Mouse (Mus musculus): ENCODE measurements around the gene Gm8127. TPM values are rescaled to one million over a fixed set of nuclear protein-coding genes. Genes with fewer than 3 reads are reported as not detected.
"Not testable (repeated sequence)": the region's sequence is repeated elsewhere in the genome, so short reads cannot be mapped to it uniquely, and the experiment has no call there.

Gene Gm8127
- not detected in 2 replicates for polyA plus RNA-seq (2014; fragmentation: Nextera tagmentation; extraction: Ambion mirVana)

DNA sequence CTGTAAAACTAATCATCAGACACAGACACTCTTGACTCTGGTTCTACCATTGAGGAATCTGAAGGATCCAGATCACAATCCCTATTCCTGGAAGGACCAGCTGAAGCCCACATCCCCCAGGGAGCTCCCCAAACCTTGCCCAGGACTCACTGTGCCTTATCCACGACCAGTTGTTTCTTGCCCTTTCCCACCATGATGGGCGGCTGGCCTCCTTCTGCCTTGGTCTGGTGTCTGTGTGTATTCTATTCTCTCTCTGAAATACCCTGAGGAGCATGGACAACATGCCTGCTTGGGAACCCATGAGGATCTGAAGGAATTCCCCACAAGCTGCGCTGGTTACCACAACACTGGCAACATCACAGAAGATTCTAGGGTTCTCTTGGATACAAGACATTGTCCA is at the start of gene Gm8127:
TSS of gene Gm8127 (minus strand) at position 330 of the 400 bp plus-strand sequence.
- H3K27me3 ChIP-seq (replicated peaks; ENCODE audit: control insufficient read depth, insufficient read depth, low read length); DNase-seq (ENCODE audit: low spot score); H3K4me1 ChIP-seq (ENCODE audit: control insufficient read depth, insufficient read depth, low read length); H3K4me3 ChIP-seq (ENCODE audit: low read depth, low read length); ATAC-seq (ENCODE audit: low read depth); H3K9ac ChIP-seq (ENCODE audit: low read depth, low read length); H3K4me2 ChIP-seq (ENCODE audit: low read depth, low read length); H3K27ac ChIP-seq (replicated peaks; ENCODE audit: low read depth, low read length); H3K9me3 ChIP-seq (ENCODE audit: control insufficient read depth, low read length); H3K36me3 ChIP-seq (ENCODE audit: control insufficient read depth, insufficient read depth, low read length): not testable (repeated sequence)
- WGBS = 77% methylated on average over 3 of the region's 3 CpGs

- not testable (repeated sequence) for H3K4me1 ChIP-seq (ENCODE audit: control insufficient read depth, insufficient read depth, low read length); H3K4me3 ChIP-seq (ENCODE audit: low read depth, low read length); H3K27me3 ChIP-seq (replicated peaks; ENCODE audit: control insufficient read depth, insufficient read depth, low read length); H3K9ac ChIP-seq (ENCODE audit: low read depth, low read length); ATAC-seq (ENCODE audit: low read depth); DNase-seq (ENCODE audit: low spot score); H3K4me2 ChIP-seq (ENCODE audit: low read depth, low read length); H3K36me3 ChIP-seq (ENCODE audit: control insufficient read depth, insufficient read depth, low read length); H3K27ac ChIP-seq (replicated peaks; ENCODE audit: low read depth, low read length); H3K9me3 ChIP-seq (ENCODE audit: control insufficient read depth, low read length)
- WGBS = 56% methylated on average over 1 of the region's 1 CpGs
Measured at GRCm38 (mm10) chr14:43337646-43338045, 44.0 kb upstream of the Gm8127 start.

GRCm38 (mm10) chr14:43331362-43331880 is 37.8 kb upstream of the Gm8127 start:
- ATAC-seq (ENCODE audit: low read depth); H3K27me3 ChIP-seq (replicated peaks; ENCODE audit: control insufficient read depth, insufficient read depth, low read length); H3K27ac ChIP-seq (replicated peaks; ENCODE audit: low read depth, low read length); H3K36me3 ChIP-seq (ENCODE audit: control insufficient read depth, insufficient read depth, low read length); H3K9me3 ChIP-seq (ENCODE audit: control insufficient read depth, low read length); H3K4me1 ChIP-seq (ENCODE audit: control insufficient read depth, insufficient read depth, low read length); H3K4me3 ChIP-seq (ENCODE audit: low read depth, low read length); H3K9ac ChIP-seq (ENCODE audit: low read depth, low read length); DNase-seq (ENCODE audit: low spot score); H3K4me2 ChIP-seq (ENCODE audit: low read depth, low read length): not testable (repeated sequence)
- 90% methylated on average over 9 of the region's 11 CpGs for WGBS

DNA sequence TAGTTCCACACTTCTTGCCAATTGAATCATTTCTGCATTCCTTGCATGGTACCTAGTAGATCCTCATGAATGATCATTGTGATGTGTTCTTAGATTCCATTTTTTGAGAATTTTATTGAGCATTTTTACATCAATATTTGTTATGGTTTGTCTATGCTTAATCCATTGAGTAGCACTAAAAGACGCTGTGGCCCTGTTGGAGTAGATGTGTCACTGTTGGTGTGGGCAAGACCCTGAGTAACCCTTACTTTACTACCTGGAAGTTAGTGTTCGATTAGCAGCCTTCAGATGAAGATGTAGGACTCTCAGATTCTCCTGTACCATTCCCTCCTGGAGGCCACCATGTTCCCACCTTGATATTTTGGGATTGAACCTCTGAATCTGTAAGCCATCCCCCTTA is 35.0 kb upstream of the Gm8127 start:
- not testable (repeated sequence) for H3K9me3 ChIP-seq (ENCODE audit: control insufficient read depth, low read length); H3K9ac ChIP-seq (ENCODE audit: low read depth, low read length); H3K36me3 ChIP-seq (ENCODE audit: control insufficient read depth, insufficient read depth, low read length); H3K4me3 ChIP-seq (ENCODE audit: low read depth, low read length); H3K27ac ChIP-seq (replicated peaks; ENCODE audit: low read depth, low read length); ATAC-seq (ENCODE audit: low read depth); H3K4me2 ChIP-seq (ENCODE audit: low read depth, low read length); DNase-seq (ENCODE audit: low spot score); H3K4me1 ChIP-seq (ENCODE audit: control insufficient read depth, insufficient read depth, low read length); H3K27me3 ChIP-seq (replicated peaks; ENCODE audit: control insufficient read depth, insufficient read depth, low read length)
- WGBS = 70% methylated on average over 2 of the region's 2 CpGs

DNA sequence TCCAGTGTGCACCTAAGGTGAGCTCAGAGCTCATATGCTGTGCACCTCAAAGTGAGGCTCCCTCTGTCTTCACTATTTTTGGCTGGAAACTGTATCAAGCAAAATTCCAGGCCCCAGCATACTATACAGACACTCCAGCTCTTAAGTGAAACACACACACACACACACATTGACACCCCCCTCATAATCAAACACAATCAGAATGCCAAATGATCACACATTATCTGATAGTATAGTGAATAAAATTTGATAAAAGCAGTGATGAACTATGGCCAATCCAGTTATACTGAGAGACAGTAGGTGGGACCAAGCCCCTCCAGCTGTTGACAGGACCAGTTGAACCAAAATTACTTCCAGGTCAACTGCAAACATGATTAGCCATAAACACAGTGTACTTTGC is 25.9 kb upstream of the Gm8127 start:
- H3K4me1 ChIP-seq (ENCODE audit: control insufficient read depth, insufficient read depth, low read length); H3K27me3 ChIP-seq (replicated peaks; ENCODE audit: control insufficient read depth, insufficient read depth, low read length); H3K9me3 ChIP-seq (ENCODE audit: control insufficient read depth, low read length); H3K36me3 ChIP-seq (ENCODE audit: control insufficient read depth, insufficient read depth, low read length); DNase-seq (ENCODE audit: low spot score); ATAC-seq (ENCODE audit: low read depth); H3K4me3 ChIP-seq (ENCODE audit: low read depth, low read length); H3K9ac ChIP-seq (ENCODE audit: low read depth, low read length); H3K27ac ChIP-seq (replicated peaks; ENCODE audit: low read depth, low read length); H3K4me2 ChIP-seq (ENCODE audit: low read depth, low read length): not testable (repeated sequence)

DNA sequence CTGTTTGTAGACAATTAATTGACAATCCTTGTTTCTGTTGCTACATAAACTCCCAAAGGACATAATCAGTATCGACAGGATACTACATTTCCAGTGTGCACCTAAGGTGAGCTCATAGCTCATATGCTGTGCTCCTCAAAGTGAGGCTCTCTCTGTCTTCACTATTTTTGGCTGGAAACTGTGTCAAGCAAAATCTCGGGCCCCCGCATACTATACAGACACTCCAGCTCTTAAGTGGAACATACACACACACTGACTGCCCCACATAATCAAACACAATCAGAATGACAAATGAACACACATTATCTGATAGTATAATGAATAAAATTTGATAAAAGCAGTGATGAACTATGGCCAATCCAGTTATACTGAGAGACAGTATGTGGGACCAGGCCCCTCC is 15.0 kb downstream of the Gm8127 start:
- not testable (repeated sequence) for H3K27ac ChIP-seq (replicated peaks; ENCODE audit: low read depth, low read length); DNase-seq (ENCODE audit: low spot score); H3K4me1 ChIP-seq (ENCODE audit: control insufficient read depth, insufficient read depth, low read length); H3K4me3 ChIP-seq (ENCODE audit: low read depth, low read length); H3K9me3 ChIP-seq (ENCODE audit: control insufficient read depth, low read length); H3K9ac ChIP-seq (ENCODE audit: low read depth, low read length); H3K4me2 ChIP-seq (ENCODE audit: low read depth, low read length); H3K36me3 ChIP-seq (ENCODE audit: control insufficient read depth, insufficient read depth, low read length); H3K27me3 ChIP-seq (replicated peaks; ENCODE audit: control insufficient read depth, insufficient read depth, low read length); ATAC-seq (ENCODE audit: low read depth)
- WGBS = 86% methylated on average over 3 of the region's 3 CpGs

DNA sequence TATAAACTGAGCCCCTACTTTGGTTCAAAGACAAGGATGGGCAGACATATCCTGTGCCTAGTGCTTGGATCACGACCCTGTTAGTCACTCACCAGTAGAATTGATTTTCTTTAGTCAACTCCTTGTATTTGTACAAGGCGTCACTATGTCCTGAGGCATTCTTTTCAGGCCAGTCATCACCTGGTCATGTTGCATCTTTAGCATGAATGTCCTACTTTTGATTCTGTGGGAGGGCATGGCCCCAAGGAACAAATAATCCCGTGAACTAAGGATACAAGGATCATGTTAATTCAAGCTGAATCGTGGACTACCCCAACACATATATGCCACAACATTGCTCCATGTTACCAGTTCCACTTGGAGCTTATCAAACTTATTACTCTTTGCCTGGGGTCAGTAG is 15.5 kb downstream of the Gm8127 start:
- not testable (repeated sequence) for ATAC-seq (ENCODE audit: low read depth); DNase-seq (ENCODE audit: low spot score); H3K27ac ChIP-seq (replicated peaks; ENCODE audit: low read depth, low read length); H3K36me3 ChIP-seq (ENCODE audit: control insufficient read depth, insufficient read depth, low read length); H3K4me1 ChIP-seq (ENCODE audit: control insufficient read depth, insufficient read depth, low read length); H3K4me3 ChIP-seq (ENCODE audit: low read depth, low read length); H3K9ac ChIP-seq (ENCODE audit: low read depth, low read length); H3K27me3 ChIP-seq (replicated peaks; ENCODE audit: control insufficient read depth, insufficient read depth, low read length); H3K4me2 ChIP-seq (ENCODE audit: low read depth, low read length); H3K9me3 ChIP-seq (ENCODE audit: control insufficient read depth, low read length)
- WGBS = 51% methylated on average over 4 of the region's 4 CpGs

GRCm38 (mm10) chr14:43277468-43277867 is 16.2 kb downstream of the Gm8127 start:
- not testable (repeated sequence) for H3K9ac ChIP-seq (ENCODE audit: low read depth, low read length); DNase-seq (ENCODE audit: low spot score); H3K36me3 ChIP-seq (ENCODE audit: control insufficient read depth, insufficient read depth, low read length); H3K4me2 ChIP-seq (ENCODE audit: low read depth, low read length); H3K4me3 ChIP-seq (ENCODE audit: low read depth, low read length); H3K27ac ChIP-seq (replicated peaks; ENCODE audit: low read depth, low read length); ATAC-seq (ENCODE audit: low read depth); H3K9me3 ChIP-seq (ENCODE audit: control insufficient read depth, low read length); H3K27me3 ChIP-seq (replicated peaks; ENCODE audit: control insufficient read depth, insufficient read depth, low read length); H3K4me1 ChIP-seq (ENCODE audit: control insufficient read depth, insufficient read depth, low read length)
- WGBS = 70% methylated on average over 2 of the region's 2 CpGs

DNA sequence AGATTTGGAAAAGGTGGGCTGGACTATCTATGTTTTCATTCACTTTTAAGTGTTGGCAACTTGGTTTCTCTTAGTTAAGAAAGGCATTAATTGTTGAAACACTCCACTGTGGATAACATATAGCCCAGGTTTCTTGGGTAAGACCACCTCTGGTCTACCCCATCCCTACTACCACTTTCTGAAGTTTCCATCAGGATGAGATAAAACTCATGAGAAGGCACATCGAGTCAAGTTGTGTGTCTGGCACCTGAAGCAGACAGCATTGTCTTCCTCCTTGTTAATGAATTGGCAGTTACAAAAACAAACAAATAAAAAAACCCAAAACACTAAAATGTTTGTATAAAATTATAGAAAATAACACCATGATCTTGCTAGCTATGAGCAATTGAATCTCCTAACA is 17.9 kb downstream of the Gm8127 start:
- not testable (repeated sequence) for H3K4me3 ChIP-seq (ENCODE audit: low read depth, low read length); H3K27me3 ChIP-seq (replicated peaks; ENCODE audit: control insufficient read depth, insufficient read depth, low read length); H3K4me1 ChIP-seq (ENCODE audit: control insufficient read depth, insufficient read depth, low read length); H3K36me3 ChIP-seq (ENCODE audit: control insufficient read depth, insufficient read depth, low read length); H3K9me3 ChIP-seq (ENCODE audit: control insufficient read depth, low read length); H3K27ac ChIP-seq (replicated peaks; ENCODE audit: low read depth, low read length); H3K4me2 ChIP-seq (ENCODE audit: low read depth, low read length); DNase-seq (ENCODE audit: low spot score); H3K9ac ChIP-seq (ENCODE audit: low read depth, low read length); ATAC-seq (ENCODE audit: low read depth)
- 88% methylated on average over 1 of the region's 1 CpGs for WGBS

Data from embryonic facial prominence, embryonic 14.5 days (tissue).